Mouse (Mus musculus): ENCODE results near the gene Plekhg1. TPM values are rescaled to one million over a fixed set of nuclear protein-coding genes. Genes with fewer than 3 reads are reported as not detected.

Gene Plekhg1
- polyA plus RNA-seq, 1 experiment from 2014 or later = 3.2 TPM

GRCm38 (mm10) chr10:3746794-3747518, 6.8 kb downstream of the Plekhg1 start:
- Histone ChIP-seq H3K27ac (no peak overlapping the region), H3K36me3 (no peaks in the 10 kb centered on the region), H3K9ac (no peak overlapping the region), H3K27me3 (replicated peaks) (peaks cover 3% of the 10 kb centered on the region; the same call in 1 of the 2 replicates), H3K4me3 (no peak overlapping the region), H3K9me3 (replicated peaks) (no peaks in the 10 kb centered on the region), H3K4me1 (no peaks in the 10 kb centered on the region), H3K4me2 (no peak overlapping the region)
- 46% methylated on average over 3 of the region's 3 CpGs for WGBS (ENCODE audit: insufficient replicate concordance)
- ATAC-seq = no peak

GRCm38 (mm10) chr10:3749580-3749979, 9.4 kb downstream of the Plekhg1 start:
- no peaks in the 10 kb centered on the region for H3K27me3 ChIP-seq (replicated peaks)
- 54% methylated on average over 1 of the region's 1 CpGs for WGBS (ENCODE audit: insufficient replicate concordance)
- H3K4me2 ChIP-seq = no peak overlapping the region
- no peak overlapping the region for H3K27ac ChIP-seq
- no peaks in the 10 kb centered on the region for H3K4me1 ChIP-seq
- ATAC-seq = no peak
- no peaks in the 10 kb centered on the region for H3K9me3 ChIP-seq (replicated peaks)
- no peak overlapping the region for H3K4me3 ChIP-seq
- H3K9ac ChIP-seq = no peak overlapping the region
- H3K36me3 ChIP-seq = no peaks in the 10 kb centered on the region

GRCm38 (mm10) chr10:3761992-3762391, 21.8 kb downstream of the Plekhg1 start:
- Histone ChIP-seq H3K4me1 (no peaks in the 10 kb centered on the region), H3K36me3 (no peaks in the 10 kb centered on the region), H3K4me3 (no peak overlapping the region), H3K27ac (no peak overlapping the region), H3K27me3 (replicated peaks) (no peaks in the 10 kb centered on the region), H3K9me3 (replicated peaks) (no peaks in the 10 kb centered on the region), H3K4me2 (no peak overlapping the region), H3K9ac (no peak overlapping the region)
- WGBS (ENCODE audit: insufficient replicate concordance) = 62% methylated on average over 5 of the region's 5 CpGs
- ATAC-seq = no peak

- 32% methylated on average over 3 of the region's 3 CpGs for WGBS (ENCODE audit: insufficient replicate concordance)
Observed at GRCm38 (mm10) chr10:3763199-3763598, 23.0 kb downstream of the Plekhg1 start.

GRCm38 (mm10) chr10:3769131-3769530, 29.0 kb downstream of the Plekhg1 start:
- Histone ChIP-seq H3K4me2 (no peak overlapping the region), H3K27me3 (replicated peaks) (no peaks in the 10 kb centered on the region), H3K9me3 (replicated peaks) (no peaks in the 10 kb centered on the region), H3K27ac (no peak overlapping the region), H3K4me3 (no peak overlapping the region), H3K9ac (no peak overlapping the region), H3K4me1 (no peaks in the 10 kb centered on the region), H3K36me3 (no peaks in the 10 kb centered on the region)
- 74% methylated on average over 5 of the region's 5 CpGs for WGBS (ENCODE audit: insufficient replicate concordance)
- no peak for ATAC-seq

More at GRCm38 (mm10) chr10:3763199-3763598, 23.0 kb downstream of the Plekhg1 start:
- no peak overlapping the region for H3K4me3 ChIP-seq
- H3K4me1 ChIP-seq = no peaks in the 10 kb centered on the region
- no peak overlapping the region for H3K4me2 ChIP-seq
- no peaks in the 10 kb centered on the region for H3K36me3 ChIP-seq
- no peak overlapping the region for H3K9ac ChIP-seq
- H3K27ac ChIP-seq = no peak overlapping the region
- no peaks in the 10 kb centered on the region for H3K9me3 ChIP-seq (replicated peaks)
- H3K27me3 ChIP-seq (replicated peaks) = no peaks in the 10 kb centered on the region
- no peak for ATAC-seq

- no peak for ATAC-seq
- Histone ChIP-seq H3K9ac (no peak overlapping the region), H3K4me1 (no peaks in the 10 kb centered on the region), H3K36me3 (no peaks in the 10 kb centered on the region), H3K9me3 (replicated peaks) (no peaks in the 10 kb centered on the region), H3K4me2 (no peak overlapping the region), H3K27me3 (replicated peaks) (no peaks in the 10 kb centered on the region), H3K4me3 (no peak overlapping the region), H3K27ac (no peak overlapping the region)
- 62% methylated on average over 2 of the region's 2 CpGs for WGBS (ENCODE audit: insufficient replicate concordance)
Observed at GRCm38 (mm10) chr10:3774330-3774729, 34.2 kb downstream of the Plekhg1 start.

GRCm38 (mm10) chr10:3776761-3777160, 36.6 kb downstream of the Plekhg1 start:
- Histone ChIP-seq H3K36me3 (no peaks in the 10 kb centered on the region), H3K27me3 (replicated peaks) (no peaks in the 10 kb centered on the region), H3K4me3 (no peak overlapping the region), H3K9ac (no peak overlapping the region), H3K27ac (no peak overlapping the region), H3K4me2 (no peak overlapping the region), H3K4me1 (no peaks in the 10 kb centered on the region), H3K9me3 (replicated peaks) (no peaks in the 10 kb centered on the region)
- 56% methylated on average over 2 of the region's 2 CpGs for whole genome bisulfite sequencing (ENCODE audit: insufficient replicate concordance)
- ATAC-seq = no peak

GRCm38 (mm10) chr10:3785362-3785761, 45.2 kb downstream of the Plekhg1 start:
- H3K4me2 ChIP-seq = no peak overlapping the region
- H3K27ac ChIP-seq = no peak overlapping the region
- no peaks in the 10 kb centered on the region for H3K9me3 ChIP-seq (replicated peaks)
- no peaks in the 10 kb centered on the region for H3K36me3 ChIP-seq
- WGBS (ENCODE audit: insufficient replicate concordance) = 84% methylated on average over 4 of the region's 4 CpGs
- no peaks in the 10 kb centered on the region for H3K27me3 ChIP-seq (replicated peaks)
- H3K4me3 ChIP-seq = no peak overlapping the region
- no peak overlapping the region for H3K9ac ChIP-seq
- H3K4me1 ChIP-seq = no peaks in the 10 kb centered on the region
- no peak for ATAC-seq

GRCm38 (mm10) chr10:3786531-3786930, 46.4 kb downstream of the Plekhg1 start:
- Histone ChIP-seq H3K27me3 (replicated peaks) (no peaks in the 10 kb centered on the region), H3K4me2 (no peak overlapping the region), H3K36me3 (no peaks in the 10 kb centered on the region), H3K4me1 (no peaks in the 10 kb centered on the region), H3K4me3 (no peak overlapping the region), H3K9me3 (replicated peaks) (no peaks in the 10 kb centered on the region), H3K27ac (no peak overlapping the region), H3K9ac (no peak overlapping the region)
- 71% methylated on average over 4 of the region's 4 CpGs for WGBS (ENCODE audit: insufficient replicate concordance)
- no peak for ATAC-seq

GRCm38 (mm10) chr10:3787006-3787405, 46.8 kb downstream of the Plekhg1 start:
- ATAC-seq = no peak
- H3K36me3 ChIP-seq = no peaks in the 10 kb centered on the region
- WGBS (ENCODE audit: insufficient replicate concordance) = 36% methylated on average over 5 of the region's 5 CpGs
- no peaks in the 10 kb centered on the region for H3K9me3 ChIP-seq (replicated peaks)
- no peak overlapping the region for H3K9ac ChIP-seq
- H3K27ac ChIP-seq = no peak overlapping the region
- H3K4me2 ChIP-seq = no peak overlapping the region
- H3K4me3 ChIP-seq = no peak overlapping the region
- no peaks in the 10 kb centered on the region for H3K4me1 ChIP-seq
- H3K27me3 ChIP-seq (replicated peaks) = no peaks in the 10 kb centered on the region

GRCm38 (mm10) chr10:3793825-3794224, 53.7 kb downstream of the Plekhg1 start:
- Histone ChIP-seq H3K9me3 (replicated peaks) (no peaks in the 10 kb centered on the region), H3K9ac (no peak overlapping the region), H3K4me2 (no peak overlapping the region), H3K27me3 (replicated peaks) (no peaks in the 10 kb centered on the region), H3K4me3 (no peak overlapping the region), H3K27ac (no peak overlapping the region), H3K4me1 (no peaks in the 10 kb centered on the region), H3K36me3 (no peaks in the 10 kb centered on the region)
- ATAC-seq = no peak
- WGBS (ENCODE audit: insufficient replicate concordance) = 73% methylated on average over 3 of the region's 3 CpGs

- no peaks in the 10 kb centered on the region for H3K4me1 ChIP-seq
- no peak overlapping the region for H3K4me3 ChIP-seq
- H3K4me2 ChIP-seq = no peak overlapping the region
- no peaks in the 10 kb centered on the region for H3K27me3 ChIP-seq (replicated peaks)
- no peak for ATAC-seq
- H3K9ac ChIP-seq = no peak overlapping the region
- H3K27ac ChIP-seq = no peak overlapping the region
- H3K9me3 ChIP-seq (replicated peaks) = no peaks in the 10 kb centered on the region
- no peaks in the 10 kb centered on the region for H3K36me3 ChIP-seq
Observed at GRCm38 (mm10) chr10:3799455-3799854, 59.3 kb downstream of the Plekhg1 start.

- Histone ChIP-seq H3K4me1 (no peaks in the 10 kb centered on the region), H3K9me3 (replicated peaks) (no peaks in the 10 kb centered on the region), H3K9ac (no peak overlapping the region), H3K27ac (no peak overlapping the region), H3K4me3 (no peak overlapping the region), H3K4me2 (no peak overlapping the region), H3K36me3 (no peaks in the 10 kb centered on the region), H3K27me3 (replicated peaks) (no peaks in the 10 kb centered on the region)
- WGBS (ENCODE audit: insufficient replicate concordance) = 56% methylated on average over 6 of the region's 6 CpGs
- no peak for ATAC-seq
Observed at GRCm38 (mm10) chr10:3801254-3801653, 61.1 kb downstream of the Plekhg1 start.

Data from liver, embryonic 12.5 days (tissue).